Mouse (Mus musculus) left cerebral cortex, adult 18-20 months (tissue): ENCODE measurements around the gene Rtl10. TPM values are rescaled to one million over a fixed set of nuclear protein-coding genes. Genes with fewer than 3 reads are reported as not detected.

ENCODE experiments used
- DNase-seq, 2 experiments: peaks; one replicate each; pipeline ENCODE4 v3.0.0; 2021 to 2022; ENCODE audit warnings: low spot score in 2 of 2, mixed read lengths in 1 of 2
- total RNA-seq, 2 experiments: library from RNA; stranded (reverse); gene quantifications; 2 replicates each; pipeline ENCODE4 v1.2.3; 2021

The Rtl10 gene
- total RNA-seq, 2 experiments from 2014 or later: 6.4 to 9.7 TPM

DNA sequence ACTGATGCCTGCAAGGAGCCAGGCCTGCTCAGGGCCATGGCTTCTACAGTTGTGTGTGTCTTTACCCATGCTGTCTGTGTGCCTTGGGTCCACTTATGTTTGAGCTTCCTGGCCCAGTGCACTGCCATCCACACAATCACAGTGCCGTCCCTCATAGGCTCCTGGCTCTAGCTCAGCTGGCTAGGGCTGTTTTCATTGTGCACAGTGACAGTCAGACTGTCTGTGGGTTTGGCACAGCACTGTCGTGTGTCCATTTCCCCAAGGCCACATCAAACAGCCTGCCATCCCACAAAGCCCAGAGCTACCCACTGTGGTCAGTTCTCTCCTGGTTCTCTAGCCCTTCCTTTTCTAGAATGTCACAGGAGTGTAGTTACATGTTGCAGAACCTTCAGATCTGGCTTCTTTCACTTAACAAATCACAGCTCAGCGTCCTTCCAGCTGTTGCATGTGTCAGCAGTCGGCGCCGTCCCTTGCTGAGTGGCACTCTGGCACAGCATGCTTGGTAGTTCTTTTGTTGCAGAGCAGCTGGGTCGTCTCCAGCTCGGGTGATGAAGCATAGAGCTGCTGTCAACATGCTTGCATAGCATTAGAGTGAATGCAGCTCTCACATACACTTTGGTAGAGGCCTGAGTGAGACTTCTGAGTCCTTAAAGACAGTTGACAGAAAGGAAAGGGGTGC is 44.6 kb downstream of the Rtl10 start:
- DNase-seq: no peak

DNA sequence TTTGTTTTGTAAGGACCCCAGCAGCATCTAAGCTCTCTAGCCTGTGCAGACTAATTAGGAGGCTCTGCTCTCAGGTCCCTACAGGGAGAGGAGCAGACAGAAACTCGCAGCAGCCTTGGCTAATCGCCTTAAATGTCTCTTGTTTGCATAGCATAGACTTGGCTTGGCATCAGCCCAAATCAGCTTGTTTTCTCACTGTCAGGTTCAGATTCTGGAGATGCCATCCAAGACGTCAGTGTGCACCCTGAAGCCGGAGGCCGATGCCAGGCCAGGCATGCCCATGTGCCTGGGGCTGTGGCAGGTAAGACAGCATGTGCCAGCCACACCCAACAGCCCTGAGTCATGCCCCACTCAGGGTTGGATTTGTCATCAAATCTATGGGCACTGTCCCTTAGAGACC is 49.2 kb downstream of the Rtl10 start:
- no peak for DNase-seq

Other genes with a start within 250 kb of the Rtl10 start
- not detected for gene Gm49776, start 240.6 kb upstream of the Rtl10 start, total RNA-seq
- 10 to 100 TPM; 41.7 to 42.4 TPM for gene Dgcr8, start 209.7 kb upstream of the Rtl10 start, total RNA-seq
- 100 to 1,000 TPM; 137 to 148 TPM for gene Tango2, start 150.8 kb upstream of the Rtl10 start, total RNA-seq
- 10 to 100 TPM; 40.7 TPM for gene Arvcf, start 150.7 kb upstream of the Rtl10 start, total RNA-seq
- gene Txnrd2, start 72.5 kb upstream of the Rtl10 start, total RNA-seq: 10 to 100 TPM; 19.4 to 21.3 TPM
- 10 to 100 TPM; 90.5 to 91.4 TPM for gene Comt, start 72.0 kb upstream of the Rtl10 start, total RNA-seq
- gene Gnb1l, start 188 bp upstream of the Rtl10 start, total RNA-seq: 1 to 10 TPM; 6.2 to 7.1 TPM
- 1 to 10 TPM; 1.3 TPM for gene Tbx1, start 91.8 kb downstream of the Rtl10 start, total RNA-seq
- 1 to 10 TPM; 1.1 to 1.3 TPM for gene Gp1bb, start 123.5 kb downstream of the Rtl10 start, total RNA-seq
- 100 to 1,000 TPM; 231 to 252 TPM for gene Gm49601, start 127.5 kb downstream of the Rtl10 start, total RNA-seq
- gene Sept5, start 131.1 kb downstream of the Rtl10 start, total RNA-seq: 100 to 1,000 TPM; 824 to 876 TPM